Mouse (Mus musculus) midbrain, embryonic 12.5 days (tissue): ENCODE data around the gene Naip1. TPM values are rescaled to one million over a fixed set of nuclear protein-coding genes. Genes with fewer than 3 reads are reported as not detected.
"Not testable (repeated sequence)": the region's sequence is repeated elsewhere in the genome, so short reads cannot be mapped to it uniquely, and the experiment has no call there.

Experiments
- ATAC-seq: fragments of 200-750 bp; cut with Nextera tagmentation; 2 replicates; pipeline ENCODE4 v1.8.0; 2017; ENCODE audit warnings: low read depth, moderate TSS enrichment, moderate library complexity; ENCODE audit not compliant: low FRiP score
- H3K27ac ChIP-seq: fragments of 300-500 bp; sonication (generic); replicated peaks from 2 replicates; pipeline ENCODE4 v1.5.1; 2016; ENCODE audit warnings: mild to moderate bottlenecking
- H3K27me3 ChIP-seq: fragments of 300-500 bp; sonication (generic); 2 replicates; pipeline ENCODE4 v1.6.1; 2016; ENCODE audit warnings: mild to moderate bottlenecking
- H3K36me3 ChIP-seq: fragments of 300-500 bp; sonication (generic); 2 replicates; pipeline ENCODE4 v1.6.1; 2016
- H3K4me1 ChIP-seq: fragments of 300-500 bp; sonication (generic); 2 replicates; pipeline ENCODE4 v1.6.1; 2016
- H3K4me2 ChIP-seq: fragments of 300-500 bp; sonication (generic); replicated peaks from 2 replicates; pipeline ENCODE4 v1.6.1; 2016; ENCODE audit warnings: mild to moderate bottlenecking, moderate library complexity
- H3K4me3 ChIP-seq: fragments of 300-500 bp; sonication (generic); 2 replicates; pipeline ENCODE4 v1.5.1; 2016; ENCODE audit warnings: mild to moderate bottlenecking
- H3K9ac ChIP-seq: fragments of 300-500 bp; sonication (generic); replicated peaks from 2 replicates; pipeline ENCODE4 v1.6.1; 2016; ENCODE audit warnings: mild to moderate bottlenecking, moderate library complexity
- H3K9me3 ChIP-seq: fragments of 300-500 bp; sonication (generic); 2 replicates; pipeline ENCODE4 v1.6.1; 2016; ENCODE audit warnings: mild to moderate bottlenecking
- WGBS: fragments of 180-500 bp; shearing (Covaris S2); methylation state at CpG from one replicate; pipeline ENCODE4 v1.1.7; 2016; 5-methylcytosine and 5-hydroxymethylcytosine counted together
- polyA plus RNA-seq: library from polyadenylated mRNA; unstranded; fragments of >200 nt; fragmentation: Nextera tagmentation; extraction: Ambion mirVana; gene quantifications from 2 replicates; pipeline ENCODE4 v1.2.1, GENCODE M21; 2016

Naip1 gene
- not detected in 2 replicates for polyA plus RNA-seq

DNA sequence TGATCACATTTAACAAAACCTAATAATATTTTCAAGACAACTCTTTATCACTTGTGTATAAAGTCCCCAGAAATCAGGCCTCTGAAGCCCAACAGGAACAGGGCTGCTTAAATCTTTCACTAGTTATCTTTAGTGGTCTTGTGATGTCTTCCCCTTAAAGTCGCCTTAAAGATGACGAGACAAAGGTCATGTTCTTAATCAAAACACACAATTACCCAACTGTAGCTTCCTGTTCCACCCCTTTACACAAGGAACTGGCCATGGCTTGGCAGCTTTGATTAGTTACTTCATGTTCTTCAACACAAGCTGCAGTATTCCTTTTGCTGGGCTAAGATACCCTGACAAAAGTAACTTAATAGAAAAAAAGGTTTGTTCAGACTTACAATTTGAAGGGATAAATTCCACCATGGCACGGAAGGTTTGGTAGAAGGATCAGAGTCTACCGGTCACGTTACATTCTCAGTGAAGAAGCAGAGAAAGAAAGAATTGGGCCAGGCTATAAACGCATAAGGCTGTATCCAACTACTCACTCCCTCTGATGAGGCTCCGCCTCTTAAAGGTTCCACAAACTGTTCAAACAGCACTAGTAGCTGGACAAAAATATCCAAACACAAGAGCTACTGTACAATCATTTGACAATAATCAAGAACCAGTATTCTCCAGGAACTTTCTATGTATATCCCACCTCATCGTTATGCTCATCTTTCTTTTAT lies at the start of gene Naip1:
Gene Naip1 (minus strand): TSS at position 455 of the 713 bp plus-strand sequence.
- not testable (repeated sequence) for H3K36me3 ChIP-seq, H3K4me1 ChIP-seq, H3K9ac ChIP-seq, H3K9me3 ChIP-seq, H3K27me3 ChIP-seq, H3K4me3 ChIP-seq, H3K4me2 ChIP-seq, ATAC-seq, H3K27ac ChIP-seq
- WGBS = 84% methylated on average over 8 of the region's 8 CpGs

DNA sequence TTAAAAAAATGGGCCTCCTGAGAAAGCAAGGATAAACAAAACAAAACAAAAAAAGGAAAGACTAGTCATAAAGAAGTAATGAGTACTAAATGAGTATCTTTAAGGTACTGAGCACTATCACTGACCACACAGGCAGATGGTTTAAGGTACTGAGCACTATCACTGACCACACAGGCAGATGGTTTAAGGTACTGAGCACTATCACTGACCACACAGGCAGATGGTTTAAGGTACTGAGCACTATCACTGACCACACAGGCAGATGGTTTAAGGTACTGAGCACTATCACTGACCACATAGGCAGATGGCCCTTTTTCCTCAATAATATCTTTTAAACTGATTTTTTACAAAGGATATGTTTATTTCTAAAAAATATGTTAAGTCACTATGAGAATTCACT lies 47.0 kb upstream of the Naip1 start:
- not testable (repeated sequence) for H3K27ac ChIP-seq, H3K4me2 ChIP-seq, H3K4me3 ChIP-seq, H3K36me3 ChIP-seq, ATAC-seq, H3K9ac ChIP-seq, H3K27me3 ChIP-seq, H3K4me1 ChIP-seq, H3K9me3 ChIP-seq

DNA sequence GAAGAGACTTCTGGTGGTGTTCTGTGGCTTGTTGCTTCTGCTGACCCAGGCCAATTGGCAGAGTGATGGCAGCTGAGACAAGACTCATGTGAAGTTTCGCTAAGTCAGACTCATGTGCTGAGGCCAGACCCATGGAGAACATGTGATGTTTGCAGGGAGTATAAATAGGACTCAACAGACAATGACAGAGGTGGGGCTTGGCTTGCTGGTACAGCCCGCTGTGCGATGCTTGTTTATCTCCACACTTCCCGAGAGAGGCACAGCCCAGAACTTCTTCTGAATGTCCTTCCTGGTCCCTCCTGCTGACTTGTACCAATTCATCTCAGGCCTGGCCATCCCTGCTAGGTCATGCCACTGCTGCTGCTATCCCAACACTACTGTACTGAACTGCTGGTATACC lies 42.7 kb upstream of the Naip1 start:
- Histone ChIP-seq H3K9me3 (no peaks in the 10 kb centered on the region), H3K4me1 (peaks cover 7% of the 10 kb centered on the region), H3K4me2 (no peak overlapping the region), H3K36me3 (no peaks in the 10 kb centered on the region), H3K9ac (no peak overlapping the region), H3K27ac (no peak overlapping the region), H3K4me3 (no peak overlapping the region), H3K27me3 (no peaks in the 10 kb centered on the region)
- no peak for ATAC-seq
- WGBS = 87% methylated on average over 4 of the region's 4 CpGs

DNA sequence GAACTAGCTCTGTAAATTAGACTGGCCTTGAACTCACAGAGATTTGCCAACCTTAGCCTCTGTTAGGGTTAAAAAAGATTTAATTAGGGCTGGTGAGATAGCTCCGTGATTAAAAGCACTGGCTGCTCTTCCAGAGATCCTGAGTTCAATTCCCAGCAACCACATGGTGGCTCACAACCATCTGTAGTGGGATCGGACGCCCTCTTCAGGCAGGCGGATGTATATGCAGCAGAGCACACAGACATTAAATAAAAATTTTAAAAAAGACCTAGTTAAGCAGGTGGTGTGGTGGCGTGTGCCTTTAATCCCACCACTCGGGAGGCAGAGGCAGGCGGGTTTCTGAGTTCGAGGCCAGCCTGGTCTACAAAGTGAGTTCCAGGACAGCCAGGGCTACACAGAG lies 41.7 kb upstream of the Naip1 start:
- not testable (repeated sequence) for H3K9me3 ChIP-seq, H3K9ac ChIP-seq, H3K4me2 ChIP-seq, H3K36me3 ChIP-seq, H3K4me3 ChIP-seq, H3K4me1 ChIP-seq, H3K27me3 ChIP-seq, H3K27ac ChIP-seq, ATAC-seq
- 64% methylated on average over 8 of the region's 8 CpGs for WGBS

GRCm38 (mm10) chr13:100493313-100493712 lies 40.6 kb upstream of the Naip1 start:
- no peak for ATAC-seq
- Histone ChIP-seq H3K27me3 (no peaks in the 10 kb centered on the region), H3K4me2 (no peak overlapping the region), H3K27ac (no peak overlapping the region), H3K4me3 (no peak overlapping the region), H3K36me3 (peaks cover 6% of the 10 kb centered on the region), H3K9ac (no peak overlapping the region), H3K9me3 (no peaks in the 10 kb centered on the region), H3K4me1 (peaks cover 7% of the 10 kb centered on the region)
- 78% methylated on average over 8 of the region's 8 CpGs for WGBS

- Histone ChIP-seq H3K9me3 (no peaks in the 10 kb centered on the region), H3K27me3 (no peaks in the 10 kb centered on the region), H3K4me1 (peaks cover 7% of the 10 kb centered on the region), H3K4me2 (peak within 1 kb of the TSS; percentile 70), H3K36me3 (peaks cover 17% of the 10 kb centered on the region), H3K4me3 (peak within 1 kb of the TSS; percentile 92), H3K27ac (peak within 1 kb of the TSS; percentile 87), H3K9ac (peak within 1 kb of the TSS; percentile 87)
- ATAC-seq = peak; percentile 83
- under 1% methylated on average over 51 of the region's 51 CpGs for WGBS
Measured at GRCm38 (mm10) chr13:100492061-100492787, 39.6 kb upstream of the Naip1 start, which contains the start of gene Gtf2h2. Gene Gtf2h2, minus strand, starts transcription at chr13:100492579.

GRCm38 (mm10) chr13:100491623-100492022 lies 39.0 kb upstream of the Naip1 start:
- peak; percentile 44; the same call in 1 of the 2 replicates for ATAC-seq
- Histone ChIP-seq H3K9ac (peak overlapping the region; percentile 87), H3K9me3 (no peaks in the 10 kb centered on the region), H3K27ac (peak overlapping the region; percentile 87; the same call in 1 of the 2 replicates), H3K4me1 (peaks cover 7% of the 10 kb centered on the region), H3K4me2 (peak overlapping the region; percentile 70), H3K27me3 (no peaks in the 10 kb centered on the region), H3K36me3 (peaks cover 23% of the 10 kb centered on the region), H3K4me3 (peak overlapping the region; percentile 92)
- 19% methylated on average over 6 of the region's 6 CpGs for WGBS

DNA sequence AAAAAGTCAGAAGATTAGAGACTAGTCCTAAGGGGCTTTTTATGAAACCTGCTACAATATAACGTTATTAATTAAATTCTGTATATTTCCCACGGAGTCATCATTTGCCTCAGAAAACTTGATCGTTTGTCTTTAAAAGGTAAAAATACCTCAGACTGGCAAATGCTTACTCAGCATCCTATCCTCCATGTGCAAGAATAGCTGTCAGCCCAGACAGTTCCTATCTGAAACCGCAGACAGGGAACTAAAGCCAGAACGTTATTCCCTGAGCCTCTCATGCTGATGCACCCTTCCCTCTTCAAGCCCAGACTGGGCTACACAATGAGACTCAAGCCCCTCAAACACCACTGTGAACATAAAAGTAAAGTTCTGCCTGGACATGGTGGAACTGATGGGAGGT lies 37.8 kb upstream of the Naip1 start:
- H3K4me3 ChIP-seq = no peak overlapping the region
- H3K36me3 ChIP-seq = peaks cover 28% of the 10 kb centered on the region
- peaks cover 7% of the 10 kb centered on the region for H3K4me1 ChIP-seq
- WGBS = 88% methylated on average over 5 of the region's 5 CpGs
- no peak overlapping the region for H3K4me2 ChIP-seq
- no peak overlapping the region for H3K27ac ChIP-seq
- ATAC-seq = no peak
- H3K9me3 ChIP-seq = no peaks in the 10 kb centered on the region
- H3K9ac ChIP-seq = no peak overlapping the region
- no peaks in the 10 kb centered on the region for H3K27me3 ChIP-seq

DNA sequence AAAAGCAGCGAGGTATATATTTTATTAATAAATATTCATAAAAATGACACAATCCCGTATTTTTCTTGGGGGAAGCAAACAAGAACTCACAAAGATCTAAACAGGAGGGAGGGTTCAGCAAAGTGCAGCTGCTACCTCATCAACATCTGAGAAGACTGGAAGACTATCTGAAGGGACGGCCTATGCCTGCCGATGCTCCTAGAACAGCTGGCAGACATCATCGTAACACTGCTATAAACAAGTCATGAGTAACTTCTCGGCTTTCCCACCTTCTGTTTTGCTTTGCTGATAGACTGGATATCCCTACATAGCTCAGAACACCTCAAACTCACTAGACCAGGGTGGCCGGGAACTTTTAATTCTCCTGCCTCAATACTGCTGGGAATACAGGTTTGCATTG lies 30.9 kb upstream of the Naip1 start:
- no peak overlapping the region for H3K9ac ChIP-seq
- no peaks in the 10 kb centered on the region for H3K4me1 ChIP-seq
- no peaks in the 10 kb centered on the region for H3K9me3 ChIP-seq
- H3K27me3 ChIP-seq = no peaks in the 10 kb centered on the region
- H3K4me3 ChIP-seq = no peak overlapping the region
- 97% methylated on average over 7 of the region's 7 CpGs for WGBS
- H3K27ac ChIP-seq = no peak overlapping the region
- peaks cover 66% of the 10 kb centered on the region for H3K36me3 ChIP-seq
- ATAC-seq = no peak
- no peak overlapping the region for H3K4me2 ChIP-seq

- H3K4me2 ChIP-seq = no peak overlapping the region
- no peak overlapping the region for H3K4me3 ChIP-seq
- WGBS = 94% methylated on average over 2 of the region's 2 CpGs
- H3K9ac ChIP-seq = no peak overlapping the region
- no peak overlapping the region for H3K27ac ChIP-seq
- no peak for ATAC-seq
- peaks cover 55% of the 10 kb centered on the region for H3K36me3 ChIP-seq
- H3K4me1 ChIP-seq = no peaks in the 10 kb centered on the region
- H3K27me3 ChIP-seq = no peaks in the 10 kb centered on the region
- H3K9me3 ChIP-seq = peaks cover 4% of the 10 kb centered on the region
Measured at GRCm38 (mm10) chr13:100463527-100464222, 11.0 kb upstream of the Naip1 start.

GRCm38 (mm10) chr13:100461336-100461735 lies 8.7 kb upstream of the Naip1 start:
- H3K4me1 ChIP-seq = no peaks in the 10 kb centered on the region
- no peak overlapping the region for H3K9ac ChIP-seq
- peaks cover 34% of the 10 kb centered on the region for H3K36me3 ChIP-seq
- no peaks in the 10 kb centered on the region for H3K9me3 ChIP-seq
- ATAC-seq = no peak
- no peaks in the 10 kb centered on the region for H3K27me3 ChIP-seq
- no peak overlapping the region for H3K27ac ChIP-seq
- 83% methylated on average over 3 of the region's 3 CpGs for WGBS
- no peak overlapping the region for H3K4me2 ChIP-seq
- H3K4me3 ChIP-seq = no peak overlapping the region

DNA sequence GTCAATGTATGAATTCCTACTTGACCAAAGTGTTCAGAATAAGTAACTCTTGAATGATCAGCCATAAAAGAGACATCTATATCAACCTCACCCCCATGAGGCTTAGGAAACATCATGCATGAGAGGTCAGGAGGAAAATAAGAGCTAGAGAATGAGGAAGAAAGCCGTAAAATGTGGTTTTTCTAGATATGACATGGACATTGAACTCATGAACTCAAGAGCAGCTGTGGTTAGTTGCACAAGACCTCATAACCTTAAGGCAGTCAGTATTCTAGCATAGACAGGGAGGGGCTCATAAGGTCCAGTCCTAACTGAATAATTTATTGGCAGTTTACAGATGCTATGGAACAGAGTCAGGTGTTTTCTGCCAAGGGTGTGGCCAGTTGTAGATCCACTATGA lies 3.2 kb downstream of the Naip1 start:
- H3K9ac ChIP-seq = no peak overlapping the region
- no peaks in the 10 kb centered on the region for H3K4me1 ChIP-seq
- H3K9me3 ChIP-seq = no peaks in the 10 kb centered on the region
- no peak for ATAC-seq
- no peaks in the 10 kb centered on the region for H3K27me3 ChIP-seq
- H3K27ac ChIP-seq = no peak overlapping the region
- 90% methylated on average over 1 of the region's 1 CpGs for WGBS
- H3K36me3 ChIP-seq = no peaks in the 10 kb centered on the region
- H3K4me2 ChIP-seq = no peak overlapping the region
- no peak overlapping the region for H3K4me3 ChIP-seq
